Mouse (Mus musculus) embryo, embryonic 10 days (tissue): ENCODE data around the gene Tnmd.

Experiments
- DNase-seq: peaks from one replicate; pipeline ENCODE4 v3.0.0-alpha.2; 2015; ENCODE audit warnings: low spot score

Tnmd gene

DNA sequence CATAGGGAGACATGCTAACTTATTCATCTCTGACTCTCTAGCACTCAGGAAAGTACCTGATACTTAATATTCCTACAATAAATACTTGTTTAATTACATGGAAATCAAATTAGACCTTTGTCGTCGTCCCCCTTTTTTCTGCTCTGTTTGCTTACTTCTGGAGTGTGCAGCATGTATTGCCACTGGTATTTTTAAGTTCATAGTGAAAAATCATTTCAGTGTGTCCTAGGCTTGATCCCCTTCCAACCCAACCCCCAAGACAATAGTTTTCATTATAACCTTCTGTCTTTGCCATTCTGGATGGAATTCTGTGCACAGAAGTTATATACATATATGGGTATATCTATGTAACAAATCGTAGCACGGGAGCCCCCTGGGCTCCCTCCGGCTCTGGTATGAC, at the start of gene Tnmd:
Gene Tnmd, plus strand, starts transcription at position 301 of the 400 bp plus-strand sequence.
- DNase-seq = no peak

DNA sequence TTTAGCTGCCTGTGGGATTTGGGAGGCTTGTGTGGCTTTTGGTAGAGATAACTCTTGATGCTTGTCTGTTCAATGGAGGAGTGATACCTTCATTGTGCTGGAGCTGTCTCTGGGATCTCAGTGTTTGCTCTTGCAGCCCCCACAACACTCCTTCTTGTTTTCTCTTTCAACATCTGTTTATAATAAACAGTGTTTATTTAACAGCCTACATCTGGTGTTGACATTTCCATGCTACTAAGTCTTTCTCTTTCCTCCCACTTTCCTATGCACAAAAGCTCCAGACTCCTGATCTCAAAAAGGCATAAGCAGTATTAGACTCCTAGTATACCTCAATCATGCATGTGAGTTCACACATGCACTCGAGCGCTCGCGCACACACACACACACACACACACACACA, 2.9 kb downstream of the Tnmd start:
- no peak for DNase-seq

DNA sequence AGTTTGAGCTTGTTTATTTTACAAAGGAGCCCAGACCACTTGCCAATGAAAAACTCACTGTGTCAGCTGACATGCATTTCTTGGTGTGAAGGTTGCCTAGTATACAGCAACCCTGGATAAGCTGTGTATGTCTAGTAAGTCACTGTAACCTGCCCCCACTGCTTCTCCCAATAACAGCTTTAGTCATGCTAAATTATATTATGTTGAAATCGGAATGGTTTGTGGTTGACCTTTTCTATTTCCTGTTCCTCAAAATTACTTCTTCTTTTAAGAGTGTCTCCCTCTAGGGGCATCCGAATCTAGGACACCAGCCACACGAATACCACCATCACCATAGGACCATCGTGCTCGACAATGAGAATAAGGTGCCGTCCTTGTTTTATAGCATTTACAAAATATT, 19.0 kb downstream of the Tnmd start:
- no peak for DNase-seq

DNA sequence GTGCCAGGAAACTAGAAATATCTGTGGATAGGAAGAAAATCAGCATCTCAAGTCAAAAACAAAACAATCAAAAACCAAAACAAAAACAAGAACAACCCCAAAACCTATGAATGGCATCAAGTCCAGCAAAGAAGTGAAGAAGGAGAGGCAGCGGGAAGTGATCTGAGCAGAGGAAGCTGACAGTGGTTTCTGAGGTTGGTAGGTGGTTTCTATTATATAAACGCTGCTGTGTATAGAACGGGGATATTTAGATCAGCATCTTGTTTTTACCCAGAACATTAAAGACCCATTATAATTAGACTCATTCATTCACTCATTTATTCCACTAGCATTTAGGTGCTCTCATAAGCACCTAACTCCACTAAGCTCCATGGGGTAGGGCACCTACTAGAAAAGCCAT, 36.5 kb downstream of the Tnmd start:
- DNase-seq = no peak

DNA sequence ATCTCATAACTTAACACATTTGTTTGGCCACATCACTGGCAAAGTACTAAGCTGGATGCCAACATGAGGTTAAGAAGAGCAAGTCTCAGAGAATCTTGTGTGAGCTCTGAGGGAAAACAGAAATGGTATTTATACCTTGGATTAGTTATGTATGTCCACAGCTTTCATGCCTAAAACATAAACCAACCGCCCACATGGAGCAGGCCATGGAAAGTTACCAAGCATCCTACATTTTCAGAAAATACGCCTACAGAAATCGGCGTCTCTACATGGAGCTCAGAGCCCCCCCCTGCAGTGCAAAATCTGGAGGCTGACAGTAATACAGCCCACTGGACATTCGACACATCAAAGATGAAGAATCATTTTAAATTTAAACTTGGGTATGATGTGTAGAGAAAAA, 37.3 kb downstream of the Tnmd start:
- no peak for DNase-seq

DNA sequence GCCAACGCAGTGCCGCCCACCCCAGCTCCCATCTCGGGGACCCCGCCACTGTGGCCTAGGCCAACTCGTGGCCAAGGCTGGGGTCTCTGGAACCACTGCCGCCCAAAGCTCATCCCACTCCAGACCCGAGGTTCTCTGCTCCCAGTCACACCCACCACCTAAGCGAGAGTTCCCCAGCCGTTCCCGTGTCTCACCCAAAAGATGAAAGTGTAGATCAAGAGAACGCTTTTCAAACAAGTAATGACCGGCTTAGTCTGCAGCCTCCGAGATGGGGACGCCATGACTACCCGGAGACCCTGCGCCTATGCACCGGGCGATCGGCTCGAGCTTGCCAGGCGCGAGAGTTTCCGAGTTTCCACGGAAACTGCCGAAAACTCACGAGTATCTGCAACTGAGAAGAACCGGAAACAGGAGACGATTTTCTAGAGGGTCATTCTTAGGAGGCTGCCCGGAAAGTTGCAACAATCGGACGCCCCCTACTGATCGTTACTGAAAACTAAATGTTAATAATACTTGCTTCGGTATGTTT, 47.3 kb downstream of the Tnmd start, which contains the start of gene Tspan6:
Gene Tspan6, minus strand, starts transcription at position 416 of the 529 bp plus-strand sequence.
- DNase-seq = peak; percentile 89

DNA sequence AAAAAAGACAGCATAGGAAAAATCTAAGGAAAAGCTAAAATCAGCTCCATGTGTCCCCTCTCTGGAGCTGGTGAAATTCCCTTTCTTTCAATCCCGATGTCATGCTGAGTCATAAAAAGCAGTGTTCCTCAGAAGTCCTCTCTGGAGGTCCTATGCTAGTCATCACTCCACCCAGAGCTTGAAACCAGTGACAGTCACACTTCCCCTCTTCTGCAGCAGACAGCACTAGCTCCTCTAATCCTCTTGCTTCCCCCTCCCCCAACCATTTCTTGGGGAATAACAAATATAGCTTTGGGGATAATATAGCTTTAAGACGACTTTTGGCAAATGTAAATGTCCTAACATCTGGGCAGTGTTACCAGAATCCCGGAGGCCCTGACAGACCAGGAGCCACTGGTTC, 57.5 kb downstream of the Tnmd start, which contains the start of gene Srpx2:
Gene Srpx2, plus strand, starts transcription at position 166 of the 400 bp plus-strand sequence.
- no peak for DNase-seq

DNA sequence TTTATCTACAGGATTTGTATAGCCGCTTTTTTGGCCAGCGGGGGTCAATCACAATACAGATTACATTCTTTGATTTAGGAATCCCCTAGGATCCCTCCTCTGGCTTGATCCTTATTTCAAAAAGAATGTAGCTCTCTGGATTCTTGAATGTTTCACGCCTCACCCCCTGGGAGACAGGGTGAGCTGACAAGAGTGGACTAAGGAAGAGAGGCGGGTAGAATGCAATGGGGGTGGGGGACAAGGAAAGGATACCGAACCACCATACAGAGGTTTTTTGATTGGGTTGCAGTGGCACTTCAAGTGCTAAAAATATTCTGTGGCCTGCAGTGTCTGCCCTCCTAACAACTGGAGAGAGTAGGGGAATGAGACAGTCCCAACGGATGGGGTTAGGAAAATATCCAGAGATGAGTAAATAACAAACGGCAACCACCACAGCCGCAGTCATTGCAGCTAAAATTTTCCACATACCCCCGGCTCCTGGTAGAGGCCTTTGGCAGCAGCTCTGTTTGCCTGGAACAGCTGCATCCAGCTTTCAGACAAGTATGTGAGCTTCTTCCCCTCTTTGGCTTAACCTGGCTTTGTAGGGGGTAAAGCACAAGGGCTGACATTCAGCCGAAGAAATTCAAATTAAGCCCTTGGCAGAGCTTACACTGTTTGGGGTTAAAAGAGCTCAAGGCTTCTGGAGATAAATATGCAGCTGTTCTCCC, 60.8 kb downstream of the Tnmd start:
- DNase-seq = no peak

DNA sequence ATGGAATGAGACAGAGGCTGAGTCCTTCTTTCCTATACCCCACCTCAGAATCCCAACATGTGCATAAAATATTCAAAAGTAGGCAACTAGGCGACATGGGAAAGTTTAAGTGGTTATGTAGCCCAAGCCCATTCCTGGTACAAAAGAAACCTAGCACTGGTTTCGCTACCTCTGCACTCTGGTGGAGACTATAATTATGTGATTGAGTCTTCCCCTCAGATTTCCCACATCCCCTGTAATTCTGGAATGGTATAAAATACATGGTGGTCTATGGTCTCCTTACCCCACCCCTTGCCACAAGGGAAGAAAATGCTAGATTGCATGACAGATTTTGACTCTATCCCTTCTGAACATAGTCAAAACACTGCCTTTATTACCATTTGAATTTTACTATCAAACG, 62.2 kb downstream of the Tnmd start:
- DNase-seq = no peak

DNA sequence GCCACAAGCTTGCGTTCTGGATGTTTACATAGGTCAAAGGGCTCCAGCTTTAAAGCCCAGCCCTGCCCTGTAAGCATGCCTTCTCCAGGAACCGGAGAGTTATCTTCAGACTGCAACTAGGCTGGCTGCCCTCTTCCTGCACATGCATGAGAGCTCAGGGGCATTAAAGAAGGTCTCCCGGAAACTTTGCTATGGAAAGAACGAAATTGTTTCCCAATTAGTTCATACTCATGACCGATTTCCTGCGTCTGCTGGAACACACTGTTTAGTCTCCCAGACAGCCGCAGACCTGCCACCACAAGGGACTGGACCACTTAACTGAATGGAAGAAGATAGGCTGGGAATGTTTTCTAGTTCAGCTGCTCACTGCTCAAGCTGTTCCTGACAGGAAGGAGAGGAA, 63.4 kb downstream of the Tnmd start:
- DNase-seq = peak; percentile 4
